Mouse (Mus musculus) heart, embryonic 10.5 days (tissue): ENCODE measurements around the gene Krtap24-1. TPM values are rescaled to one million over a fixed set of nuclear protein-coding genes. Genes with fewer than 3 reads are reported as not detected.

Experiments
- DNase-seq: peaks from one replicate; pipeline ENCODE4 v3.0.0-alpha.2; 2017; ENCODE audit warnings: low spot score
- H3K27ac ChIP-seq: fragments of 300-500 bp; sonication (generic); 2 replicates; pipeline ENCODE4 v1.5.1; 2016; ENCODE audit warnings: mild to moderate bottlenecking
- H3K27me3 ChIP-seq: fragments of 300-500 bp; sonication (generic); 2 replicates; pipeline ENCODE4 v1.6.1; 2016; ENCODE audit warnings: mild to moderate bottlenecking; ENCODE audit not compliant: poor library complexity, insufficient read depth, severe bottlenecking
- H3K36me3 ChIP-seq: fragments of 300-500 bp; sonication (generic); 2 replicates; pipeline ENCODE4 v1.6.1; 2016; ENCODE audit warnings: mild to moderate bottlenecking, moderate library complexity
- H3K4me1 ChIP-seq: fragments of 300-500 bp; sonication (generic); 2 replicates; pipeline ENCODE4 v1.6.1; 2016; ENCODE audit warnings: mild to moderate bottlenecking
- H3K4me3 ChIP-seq: fragments of 300-500 bp; sonication (generic); 2 replicates; pipeline ENCODE4 v1.5.1; 2016; ENCODE audit warnings: mild to moderate bottlenecking, moderate library complexity
- H3K9me3 ChIP-seq: fragments of 300-500 bp; sonication (generic); 2 replicates; pipeline ENCODE4 v1.6.1; 2016; ENCODE audit warnings: mild to moderate bottlenecking, moderate library complexity
- WGBS: fragments of 180-500 bp; shearing (Covaris S2); methylation state at CpG from one replicate; pipeline ENCODE4 v1.1.7; 2016; 5-methylcytosine and 5-hydroxymethylcytosine counted together
- polyA plus RNA-seq: library from polyadenylated mRNA; unstranded; fragments of >200 nt; fragmentation: Nextera tagmentation; extraction: Ambion mirVana; gene quantifications from 2 replicates; pipeline ENCODE4 v1.2.1, GENCODE M21; 2016

Gene Krtap24-1
- not detected in 2 replicates for polyA plus RNA-seq

GRCm38 (mm10) chr16:88611922-88612321 is at the start of gene Krtap24-1:
Gene Krtap24-1 (minus strand): TSS chr16:88612279.
- 89% methylated on average over 8 of the region's 8 CpGs for WGBS
- H3K27me3 ChIP-seq = no peaks in the 10 kb centered on the region
- no peak within 1 kb of the TSS for H3K4me3 ChIP-seq
- no peaks in the 10 kb centered on the region for H3K36me3 ChIP-seq
- no peaks in the 10 kb centered on the region for H3K9me3 ChIP-seq
- no peak for DNase-seq
- H3K27ac ChIP-seq = no peak within 1 kb of the TSS
- no peaks in the 10 kb centered on the region for H3K4me1 ChIP-seq

- Histone ChIP-seq H3K4me3 (no peak overlapping the region), H3K4me1 (no peaks in the 10 kb centered on the region), H3K36me3 (no peaks in the 10 kb centered on the region), H3K27ac (no peak overlapping the region), H3K9me3 (no peaks in the 10 kb centered on the region), H3K27me3 (no peaks in the 10 kb centered on the region)
- no peak for DNase-seq
- WGBS = 46% methylated on average over 1 of the region's 1 CpGs
Measured at GRCm38 (mm10) chr16:88657426-88657825, 45.3 kb upstream of the Krtap24-1 start.

- Histone ChIP-seq H3K4me3 (no peak overlapping the region), H3K27me3 (no peaks in the 10 kb centered on the region), H3K4me1 (no peaks in the 10 kb centered on the region), H3K27ac (no peak overlapping the region), H3K36me3 (no peaks in the 10 kb centered on the region), H3K9me3 (no peaks in the 10 kb centered on the region)
- no peak for DNase-seq
- 61% methylated on average over 2 of the region's 2 CpGs for WGBS
Measured at GRCm38 (mm10) chr16:88651952-88652351, 39.9 kb upstream of the Krtap24-1 start.

- H3K27me3 ChIP-seq = no peaks in the 10 kb centered on the region
Measured at GRCm38 (mm10) chr16:88651082-88651481, 39.0 kb upstream of the Krtap24-1 start.

DNA sequence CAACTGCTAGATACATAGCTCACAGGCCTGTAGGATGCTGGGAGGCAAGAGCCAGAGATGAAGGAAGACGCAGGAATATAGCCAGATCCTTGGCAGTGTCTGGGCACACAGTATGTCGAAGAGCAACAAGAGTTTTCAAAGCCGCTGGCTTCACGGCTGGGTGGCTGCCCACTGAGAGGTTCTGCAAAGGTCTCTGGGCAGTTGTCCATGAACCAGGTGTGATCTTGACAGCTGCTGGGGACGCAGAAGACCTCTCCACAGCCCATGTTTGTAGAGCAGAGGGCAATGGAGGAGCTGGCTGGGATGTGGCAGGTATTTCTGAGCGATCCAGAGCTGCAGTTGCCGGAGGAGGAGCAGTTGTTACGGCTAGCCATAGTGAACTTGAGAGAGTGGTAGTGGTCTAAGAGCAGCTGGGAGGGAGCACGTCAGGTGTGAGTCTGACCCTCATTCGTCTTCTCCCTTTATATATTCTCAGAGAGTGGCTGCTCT is 35.3 kb upstream of the Krtap24-1 start, which contains the start of gene Krtap26-1:
Krtap26-1 (minus strand) TSS at position 439 of the 489 bp plus-strand sequence.
- H3K9me3 ChIP-seq = no peaks in the 10 kb centered on the region
- no peaks in the 10 kb centered on the region for H3K4me1 ChIP-seq
- 86% methylated on average over 10 of the region's 10 CpGs for WGBS
- H3K27me3 ChIP-seq = no peaks in the 10 kb centered on the region
- no peak within 1 kb of the TSS for H3K4me3 ChIP-seq
- no peak within 1 kb of the TSS for H3K27ac ChIP-seq
- DNase-seq = no peak
- H3K36me3 ChIP-seq = no peaks in the 10 kb centered on the region

More at GRCm38 (mm10) chr16:88651082-88651481, 39.0 kb upstream of the Krtap24-1 start:
- no peak overlapping the region for H3K27ac ChIP-seq
- no peaks in the 10 kb centered on the region for H3K4me1 ChIP-seq
- WGBS = 78% methylated on average over 1 of the region's 1 CpGs
- H3K9me3 ChIP-seq = no peaks in the 10 kb centered on the region
- H3K4me3 ChIP-seq = no peak overlapping the region
- H3K36me3 ChIP-seq = no peaks in the 10 kb centered on the region
- no peak for DNase-seq

DNA sequence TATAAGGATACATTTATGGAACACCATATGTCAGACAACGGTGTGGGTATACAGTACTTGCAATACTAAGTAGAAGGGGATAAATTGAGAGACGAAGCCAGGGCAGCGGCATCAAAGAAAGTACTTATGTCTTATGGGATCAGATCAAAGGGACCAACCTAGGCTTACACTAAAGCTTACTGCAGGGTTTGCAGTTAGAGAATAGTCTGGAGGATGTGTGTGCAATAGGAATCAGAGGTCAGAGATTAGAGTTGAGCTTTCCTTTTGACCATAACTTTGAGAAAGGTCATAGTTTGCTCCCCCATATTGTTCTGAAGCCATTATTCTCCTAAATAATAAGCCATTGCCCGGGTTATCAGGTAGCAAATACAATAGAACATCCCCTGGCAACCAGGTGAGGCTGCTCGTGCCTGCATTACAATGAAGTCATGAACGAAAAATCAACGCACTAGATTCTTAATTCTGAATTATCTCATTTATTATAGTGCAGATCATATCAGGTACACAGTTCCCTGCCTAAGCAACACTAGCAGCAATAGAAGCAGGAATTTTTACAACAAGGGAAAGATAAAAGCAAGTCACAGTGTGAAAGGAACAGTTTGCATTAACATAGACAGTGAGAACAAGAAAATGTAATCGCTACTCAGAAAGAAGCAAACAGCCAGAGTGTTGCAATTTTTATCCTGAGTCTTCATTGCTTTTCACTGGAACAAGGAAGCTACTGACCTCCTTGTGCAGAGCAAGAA is 34.5 kb upstream of the Krtap24-1 start:
- no peaks in the 10 kb centered on the region for H3K27me3 ChIP-seq
- no peaks in the 10 kb centered on the region for H3K4me1 ChIP-seq
- no peak overlapping the region for H3K4me3 ChIP-seq
- no peaks in the 10 kb centered on the region for H3K36me3 ChIP-seq
- no peaks in the 10 kb centered on the region for H3K9me3 ChIP-seq
- DNase-seq = no peak
- 89% methylated on average over 8 of the region's 8 CpGs for WGBS
- no peak overlapping the region for H3K27ac ChIP-seq

DNA sequence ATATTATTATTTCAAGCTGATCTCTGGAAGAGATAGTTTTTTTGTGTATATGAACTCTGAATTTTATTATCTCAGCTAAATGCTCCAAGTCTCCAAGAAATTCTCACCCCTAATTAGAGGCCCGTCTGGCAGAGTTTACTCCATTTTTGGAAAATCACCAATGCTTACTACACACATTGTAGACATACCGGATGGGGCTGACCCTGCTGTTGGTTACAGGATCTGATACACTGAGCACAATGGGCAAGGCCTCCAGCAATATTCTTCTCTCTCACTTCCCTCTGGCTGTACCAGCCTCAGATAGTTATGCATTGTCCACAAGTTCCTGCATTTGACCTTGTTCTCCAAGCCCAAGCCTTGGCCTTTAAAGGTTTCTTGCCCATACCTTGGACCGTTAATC is 28.0 kb upstream of the Krtap24-1 start:
- WGBS = 90% methylated on average over 3 of the region's 3 CpGs
- no peaks in the 10 kb centered on the region for H3K36me3 ChIP-seq
- no peak overlapping the region for H3K27ac ChIP-seq
- H3K4me3 ChIP-seq = no peak overlapping the region
- no peaks in the 10 kb centered on the region for H3K9me3 ChIP-seq
- no peaks in the 10 kb centered on the region for H3K4me1 ChIP-seq
- no peaks in the 10 kb centered on the region for H3K27me3 ChIP-seq
- no peak for DNase-seq

GRCm38 (mm10) chr16:88635142-88635541 is 23.1 kb upstream of the Krtap24-1 start:
- no peak overlapping the region for H3K27ac ChIP-seq
- no peak for DNase-seq

GRCm38 (mm10) chr16:88631474-88631873 is 19.4 kb upstream of the Krtap24-1 start:
- Histone ChIP-seq H3K36me3 (no peaks in the 10 kb centered on the region), H3K4me3 (no peak overlapping the region), H3K27me3 (no peaks in the 10 kb centered on the region), H3K9me3 (no peaks in the 10 kb centered on the region), H3K4me1 (no peaks in the 10 kb centered on the region), H3K27ac (no peak overlapping the region)
- 74% methylated on average over 4 of the region's 4 CpGs for WGBS
- no peak for DNase-seq

More at GRCm38 (mm10) chr16:88635142-88635541, 23.1 kb upstream of the Krtap24-1 start:
- no peaks in the 10 kb centered on the region for H3K9me3 ChIP-seq
- 71% methylated on average over 4 of the region's 4 CpGs for WGBS
- H3K36me3 ChIP-seq = no peaks in the 10 kb centered on the region
- H3K4me1 ChIP-seq = no peaks in the 10 kb centered on the region
- H3K27me3 ChIP-seq = no peaks in the 10 kb centered on the region
- no peak overlapping the region for H3K4me3 ChIP-seq

DNA sequence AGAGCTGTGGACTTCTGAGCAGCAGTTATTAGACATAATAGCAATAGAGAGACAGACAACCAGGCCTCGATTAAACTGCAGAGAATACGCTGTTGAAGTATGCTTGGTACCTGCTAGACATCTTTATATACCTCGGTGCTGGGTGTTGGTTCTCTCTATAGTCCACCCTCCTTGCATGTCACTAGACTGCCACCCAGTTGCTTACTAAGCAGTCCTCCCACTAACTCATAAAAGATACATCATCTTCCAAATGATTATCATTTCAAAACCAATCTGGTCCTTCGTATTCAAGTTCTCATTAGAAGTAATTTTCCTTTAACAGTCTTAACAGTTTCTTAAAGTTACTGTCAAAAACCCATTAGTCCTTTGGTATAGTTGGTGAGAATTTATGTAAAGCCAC is 15.5 kb upstream of the Krtap24-1 start, which contains the start of gene 2310079G19Rik:
2310079G19Rik (minus strand) TSS at position 101 of the 400 bp plus-strand sequence.
- no peak for DNase-seq
- WGBS = 86% methylated on average over 4 of the region's 4 CpGs
- Histone ChIP-seq H3K4me1 (no peaks in the 10 kb centered on the region), H3K27me3 (no peaks in the 10 kb centered on the region), H3K36me3 (no peaks in the 10 kb centered on the region), H3K4me3 (no peak within 1 kb of the TSS), H3K27ac (no peak within 1 kb of the TSS), H3K9me3 (no peaks in the 10 kb centered on the region)

GRCm38 (mm10) chr16:88612712-88613111 is 633 bp upstream of the Krtap24-1 start:
- DNase-seq = no peak
- Histone ChIP-seq H3K36me3 (no peaks in the 10 kb centered on the region), H3K27ac (no peak overlapping the region), H3K9me3 (no peaks in the 10 kb centered on the region), H3K4me3 (no peak overlapping the region), H3K27me3 (no peaks in the 10 kb centered on the region), H3K4me1 (no peaks in the 10 kb centered on the region)
- WGBS = 79% methylated on average over 4 of the region's 4 CpGs

DNA sequence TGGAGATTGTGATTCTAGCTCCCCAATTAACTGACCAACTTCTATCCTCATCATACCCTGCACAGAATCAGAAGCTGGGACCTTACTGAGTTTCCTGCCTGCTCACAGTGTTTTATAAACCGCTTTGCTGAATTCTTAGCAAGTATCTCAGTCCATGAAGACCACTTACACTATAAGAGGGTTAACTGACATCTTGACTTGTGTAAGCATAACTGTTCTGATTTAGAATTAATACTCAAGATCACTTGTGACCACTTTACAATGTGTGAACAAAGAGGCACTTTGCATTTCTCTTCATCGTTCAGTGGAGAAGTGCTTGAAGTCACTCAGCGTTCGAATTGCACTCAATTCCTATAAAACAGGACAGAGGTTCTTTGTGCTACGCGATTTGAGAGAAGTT is 7.5 kb downstream of the Krtap24-1 start:
- 82% methylated on average over 6 of the region's 6 CpGs for WGBS
- Histone ChIP-seq H3K27ac (no peak overlapping the region), H3K4me3 (no peak overlapping the region), H3K27me3 (no peaks in the 10 kb centered on the region), H3K36me3 (no peaks in the 10 kb centered on the region), H3K4me1 (no peaks in the 10 kb centered on the region), H3K9me3 (no peaks in the 10 kb centered on the region)
- no peak for DNase-seq

DNA sequence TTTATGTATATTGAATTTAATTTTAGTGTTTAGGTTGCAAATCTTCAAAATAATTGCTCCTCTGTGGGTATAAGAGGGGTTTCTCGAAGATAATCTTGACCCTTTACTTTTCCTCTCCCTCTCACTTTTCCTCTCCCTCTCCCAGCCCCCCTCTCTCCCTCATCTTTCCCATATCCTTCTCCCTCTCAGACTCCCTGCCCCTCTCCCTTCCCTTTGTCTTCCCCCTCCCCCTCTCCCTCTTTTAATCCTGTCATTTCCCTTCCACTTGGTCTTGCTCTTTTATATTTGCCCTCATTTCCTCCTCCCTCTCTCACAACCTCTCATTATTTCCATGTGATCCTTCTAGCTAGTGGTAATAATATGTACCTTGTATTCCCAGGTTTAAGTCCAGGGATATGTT is 9.6 kb downstream of the Krtap24-1 start:
- WGBS = 50% methylated on average over 1 of the region's 1 CpGs
- no peaks in the 10 kb centered on the region for H3K27me3 ChIP-seq
- H3K36me3 ChIP-seq = no peaks in the 10 kb centered on the region
- no peaks in the 10 kb centered on the region for H3K4me1 ChIP-seq
- no peaks in the 10 kb centered on the region for H3K9me3 ChIP-seq
- H3K4me3 ChIP-seq = no peak overlapping the region
- DNase-seq = no peak
- H3K27ac ChIP-seq = no peak overlapping the region
